Mouse (Mus musculus): ENCODE measurements at regions not wholly inside any gene's neighbourhood (a gene's known extent, or its start where the extent isn't known, plus 50 kb on each side); places are given as distances from the start of the nearest gene placed in this dataset.
"Not testable (repeated sequence)": the region's sequence is repeated elsewhere in the genome, so short reads cannot be mapped to it uniquely, and the experiment has no call there.

- DNase-seq (ENCODE audit: low read depth, low spot score), result not testable (repeated sequence)
- 96% methylated on average over 2 of the region's 2 CpGs for WGBS
These were observed 294.1 kb downstream of the Plod2 start for GRCm38 (mm10) chr9:92836156-92836555.

DNA sequence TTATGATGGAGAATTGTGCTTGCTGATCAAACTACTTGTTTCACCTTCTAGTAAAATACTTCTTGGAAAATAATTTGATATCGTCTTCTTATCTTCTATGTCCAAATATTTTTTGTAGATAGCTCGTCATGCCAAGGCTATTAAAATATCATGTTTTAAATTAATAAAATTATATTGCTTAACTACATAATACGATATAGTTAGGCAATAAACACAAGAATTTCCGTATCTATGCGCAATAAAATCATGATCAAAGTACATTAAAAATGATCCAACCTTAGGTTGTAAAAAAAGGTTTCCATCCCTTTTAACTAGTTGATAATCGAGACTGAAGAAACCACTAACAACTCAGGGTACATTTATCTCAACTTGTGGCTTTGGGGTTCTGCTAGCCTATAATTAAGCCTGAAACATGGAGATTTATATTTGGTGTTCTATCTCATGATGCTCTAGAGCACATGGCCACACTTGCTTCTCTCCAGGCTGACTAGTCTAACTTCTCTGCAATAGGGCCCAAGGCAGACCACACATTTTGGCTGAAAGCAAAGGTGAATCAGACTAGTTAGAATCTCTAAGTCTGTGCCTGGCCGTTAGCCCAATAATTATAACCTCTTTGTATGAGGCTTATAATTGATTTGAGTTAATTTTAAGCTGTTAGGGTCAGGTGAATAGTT is 314.5 kb downstream of the Plod2 start:
- peak; percentile 31 for DNase-seq (ENCODE audit: low read depth, low spot score)
- 34% methylated on average over 7 of the region's 7 CpGs for WGBS

- peak; percentile 3 for DNase-seq (ENCODE audit: low read depth, low spot score)
- WGBS, result 30% methylated on average over 6 of the region's 6 CpGs
These were observed 323.8 kb downstream of the Plod2 start for GRCm38 (mm10) chr9:92865822-92866221.

- peak; percentile 10 for DNase-seq (ENCODE audit: low read depth, low spot score)
- 30% methylated on average over 4 of the region's 4 CpGs for WGBS
These were observed 336.6 kb downstream of the Plod2 start for GRCm38 (mm10) chr9:92878589-92878988.

DNA sequence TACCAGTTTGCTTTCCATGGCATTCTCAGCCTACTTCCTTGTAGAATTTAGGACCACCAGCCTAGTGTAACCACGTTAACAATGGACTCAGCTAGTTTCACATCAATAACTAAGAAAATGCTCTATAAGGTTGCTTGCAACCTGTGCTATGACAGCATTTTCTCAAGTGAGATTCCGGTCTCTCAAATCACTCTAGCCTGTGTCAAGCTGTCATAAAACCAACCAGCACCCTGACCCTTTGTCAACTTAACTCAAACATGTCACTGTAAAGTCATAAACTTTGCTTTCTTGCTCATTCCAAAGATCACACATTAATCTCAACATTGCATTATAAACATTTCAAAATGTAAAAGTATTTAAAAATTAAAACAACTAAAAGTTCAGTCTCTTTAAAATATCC is 337.8 kb downstream of the Plod2 start:
- 32% methylated on average over 2 of the region's 2 CpGs for WGBS
- DNase-seq (ENCODE audit: low read depth, low spot score), result no peak

- 76% methylated on average over 3 of the region's 3 CpGs for WGBS
- DNase-seq (ENCODE audit: low read depth, low spot score), result no peak
These were observed 340.3 kb downstream of the Plod2 start for GRCm38 (mm10) chr9:92882251-92882832.

DNA sequence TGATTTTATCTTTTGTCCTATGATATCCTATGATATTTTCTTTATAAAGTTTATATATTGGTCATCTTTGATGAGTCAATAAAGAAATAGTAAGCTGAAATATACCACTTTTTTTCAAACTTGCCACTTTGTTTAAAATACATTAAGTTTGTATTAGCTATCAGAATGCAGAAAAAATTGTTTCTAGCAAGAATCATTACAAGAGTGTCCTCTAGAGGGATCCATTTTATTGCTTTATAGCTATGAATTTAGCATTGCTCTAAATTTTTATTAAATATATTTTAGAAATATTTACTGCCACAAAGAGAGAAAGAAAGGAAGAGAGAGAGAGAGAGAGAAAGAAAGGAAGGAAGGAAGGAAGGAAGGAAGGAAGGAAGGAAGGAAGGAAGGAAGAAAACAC is 348.0 kb downstream of the Plod2 start:
- DNase-seq (ENCODE audit: low read depth, low spot score), result no peak

- DNase-seq (ENCODE audit: low read depth, low spot score), result no peak
- WGBS, result 72% methylated on average over 4 of the region's 4 CpGs
These were observed 357.7 kb downstream of the Plod2 start for GRCm38 (mm10) chr9:92899733-92900132.

DNA sequence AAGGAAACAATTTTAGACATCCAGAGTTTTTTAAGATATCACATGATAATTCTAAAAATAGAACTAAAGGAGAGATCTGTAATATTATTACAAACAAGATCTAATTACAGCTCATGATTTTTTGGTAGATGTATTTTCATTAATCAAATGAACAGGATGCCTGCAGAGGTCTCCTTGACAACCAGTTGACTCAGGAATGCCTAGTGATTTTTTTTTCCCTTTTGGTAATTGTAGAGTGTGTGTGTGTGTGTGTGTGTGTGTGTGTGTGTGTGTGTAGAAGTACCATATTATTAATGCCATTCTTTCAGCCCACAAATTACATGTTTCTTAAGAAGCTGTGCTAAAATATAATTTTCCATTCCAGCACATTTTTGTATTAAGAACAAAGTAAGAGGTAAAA is 365.1 kb downstream of the Plod2 start:
- DNase-seq (ENCODE audit: low read depth, low spot score), result no peak

DNA sequence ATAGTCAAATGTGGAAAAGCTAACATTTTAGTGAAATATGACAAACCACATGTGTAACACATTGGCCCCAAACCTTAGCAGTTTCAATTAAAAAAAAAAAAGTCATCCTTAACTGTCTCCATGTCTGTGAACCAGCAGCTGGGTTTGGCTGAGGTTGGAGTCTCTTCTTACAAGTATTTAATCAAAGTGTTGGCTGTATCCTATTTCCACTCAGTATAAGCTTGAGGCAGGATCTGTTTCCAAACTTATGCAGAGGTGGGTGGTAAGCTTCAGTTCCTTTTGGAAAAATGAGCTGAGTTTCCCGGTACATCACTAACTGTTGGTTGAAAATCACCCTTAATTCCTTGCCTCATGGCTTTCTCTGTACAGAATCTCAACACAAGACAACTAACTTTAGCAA is 377.4 kb downstream of the Plod2 start:
- no peak for DNase-seq (ENCODE audit: low read depth, low spot score)
- WGBS, result 83% methylated on average over 1 of the region's 1 CpGs

DNA sequence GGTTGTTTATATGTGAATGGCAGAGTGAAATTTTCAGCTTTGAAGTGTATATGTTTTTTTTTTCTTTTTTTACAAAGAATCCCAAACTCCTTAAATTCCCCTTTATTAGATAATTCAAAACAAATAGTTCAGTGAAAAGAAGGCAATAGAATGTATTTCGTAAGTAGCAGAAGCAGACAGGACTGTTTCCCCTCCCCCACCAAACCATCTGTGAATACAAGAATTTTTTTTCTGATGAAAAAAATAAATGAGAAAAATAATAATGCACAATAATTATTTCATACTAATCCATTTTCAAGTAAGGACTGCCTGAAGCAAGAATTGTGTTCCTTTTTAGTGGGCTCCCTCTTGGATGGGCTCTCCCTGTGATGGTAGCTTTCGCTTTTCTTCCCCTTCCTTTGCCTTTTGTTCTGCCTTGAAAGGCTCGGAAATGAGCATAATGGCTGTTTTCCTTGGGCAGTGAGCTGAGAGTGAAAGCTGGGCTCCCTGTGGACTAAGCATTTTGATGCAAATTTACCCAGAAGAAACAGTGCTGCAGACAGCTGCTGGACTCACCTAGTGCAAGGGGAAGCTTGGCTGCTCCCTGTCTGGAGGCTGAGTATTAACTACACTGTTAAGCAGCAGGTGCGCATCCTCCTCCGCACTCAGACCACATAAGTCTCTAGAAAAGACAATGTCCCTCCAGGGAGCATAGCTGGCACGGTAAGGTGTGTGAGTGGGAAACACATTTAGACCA is 388.4 kb downstream of the Plod2 start:
- 72% methylated on average over 6 of the region's 6 CpGs for WGBS

DNA sequence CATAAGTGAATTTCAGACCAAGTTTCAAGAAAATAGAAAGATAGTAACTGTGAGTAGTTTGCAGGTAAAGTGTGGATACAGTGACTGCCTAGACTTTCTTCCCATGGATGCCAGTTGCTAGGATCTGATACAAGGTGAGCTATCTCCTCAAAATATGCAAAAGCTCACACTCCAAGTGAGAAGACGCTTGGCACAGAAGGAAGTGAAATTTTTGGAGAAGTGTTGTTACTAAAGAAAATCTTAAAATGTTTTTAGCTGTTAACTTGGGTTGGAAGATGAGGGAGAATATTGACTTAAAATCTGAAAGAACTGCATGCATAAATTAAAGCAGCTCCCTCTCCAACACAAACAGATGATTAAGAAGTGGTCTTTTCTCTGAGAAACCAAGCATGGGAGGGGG is 395.8 kb downstream of the Plod2 start:
- no peak for DNase-seq (ENCODE audit: low read depth, low spot score)
- 82% methylated on average over 1 of the region's 1 CpGs for WGBS

More for the DNA sequence above, 388.4 kb downstream of the Plod2 start:
- no peak for DNase-seq (ENCODE audit: low read depth, low spot score)

DNA sequence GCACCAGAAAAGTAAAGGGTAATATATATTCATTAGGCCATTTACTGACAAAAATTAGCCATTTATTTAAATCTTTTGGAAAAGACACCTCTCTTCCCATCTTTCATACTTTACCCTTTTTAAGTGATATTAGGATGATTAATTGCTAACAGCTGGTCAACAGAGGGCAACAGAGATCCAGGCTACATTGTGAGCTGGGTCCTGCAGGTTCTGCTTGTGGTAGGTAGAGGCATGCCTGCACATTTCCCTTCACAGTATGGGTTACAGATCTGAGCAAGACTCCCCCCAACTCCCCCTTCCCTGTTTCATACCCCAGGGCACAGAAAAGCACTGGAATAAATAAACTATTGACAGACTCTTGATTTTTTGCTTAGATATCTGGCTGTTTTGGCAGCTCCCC is 408.1 kb downstream of the Plod2 start:
- DNase-seq (ENCODE audit: low read depth, low spot score), result no peak

GRCm38 (mm10) chr9:92963275-92963674 is 421.3 kb downstream of the Plod2 start:
- WGBS, result 81% methylated on average over 1 of the region's 1 CpGs
- DNase-seq (ENCODE audit: low read depth, low spot score), result no peak

DNA sequence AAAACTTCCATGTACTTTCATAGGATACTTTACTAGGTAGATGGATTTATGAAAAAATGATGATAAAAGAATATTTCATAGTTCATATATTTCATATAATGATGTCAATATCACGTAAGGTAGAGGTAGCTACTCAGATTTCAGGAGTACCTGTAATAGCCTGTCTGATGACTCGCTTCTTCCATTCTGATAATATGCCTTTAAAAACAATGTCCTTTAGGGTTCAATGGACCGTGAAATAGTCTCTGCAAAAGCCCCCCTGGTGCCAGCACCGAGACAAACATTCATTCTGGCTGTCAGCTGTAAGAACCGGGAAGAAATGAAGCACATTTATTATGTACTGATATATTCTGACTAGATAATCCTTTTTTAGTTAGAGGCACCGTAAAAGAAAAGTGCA is 449.7 kb downstream of the Plod2 start:
- 63% methylated on average over 6 of the region's 6 CpGs for WGBS
- no peak for DNase-seq (ENCODE audit: low read depth, low spot score)

DNA sequence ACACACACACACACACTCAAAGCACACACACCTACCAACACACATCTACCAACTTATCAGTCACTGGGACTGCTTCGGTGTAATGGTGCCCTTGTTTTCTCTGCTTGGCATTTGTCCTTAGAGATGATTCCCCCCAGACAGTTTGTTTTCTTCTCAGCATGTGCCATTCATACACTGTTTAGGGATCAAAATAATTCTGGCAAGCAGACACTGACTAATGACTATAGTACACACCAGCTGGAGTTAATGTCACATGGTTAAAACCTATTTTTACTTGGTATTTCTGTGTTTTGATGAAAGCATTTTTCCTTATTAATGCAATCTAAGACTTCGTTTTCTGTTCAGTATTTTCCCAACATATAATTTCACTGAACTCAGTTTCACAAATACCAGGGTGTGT is 454.1 kb downstream of the Plod2 start:
- whole genome bisulfite sequencing, result 76% methylated on average over 2 of the region's 2 CpGs
- DNase-seq (ENCODE audit: low read depth, low spot score), result no peak

DNA sequence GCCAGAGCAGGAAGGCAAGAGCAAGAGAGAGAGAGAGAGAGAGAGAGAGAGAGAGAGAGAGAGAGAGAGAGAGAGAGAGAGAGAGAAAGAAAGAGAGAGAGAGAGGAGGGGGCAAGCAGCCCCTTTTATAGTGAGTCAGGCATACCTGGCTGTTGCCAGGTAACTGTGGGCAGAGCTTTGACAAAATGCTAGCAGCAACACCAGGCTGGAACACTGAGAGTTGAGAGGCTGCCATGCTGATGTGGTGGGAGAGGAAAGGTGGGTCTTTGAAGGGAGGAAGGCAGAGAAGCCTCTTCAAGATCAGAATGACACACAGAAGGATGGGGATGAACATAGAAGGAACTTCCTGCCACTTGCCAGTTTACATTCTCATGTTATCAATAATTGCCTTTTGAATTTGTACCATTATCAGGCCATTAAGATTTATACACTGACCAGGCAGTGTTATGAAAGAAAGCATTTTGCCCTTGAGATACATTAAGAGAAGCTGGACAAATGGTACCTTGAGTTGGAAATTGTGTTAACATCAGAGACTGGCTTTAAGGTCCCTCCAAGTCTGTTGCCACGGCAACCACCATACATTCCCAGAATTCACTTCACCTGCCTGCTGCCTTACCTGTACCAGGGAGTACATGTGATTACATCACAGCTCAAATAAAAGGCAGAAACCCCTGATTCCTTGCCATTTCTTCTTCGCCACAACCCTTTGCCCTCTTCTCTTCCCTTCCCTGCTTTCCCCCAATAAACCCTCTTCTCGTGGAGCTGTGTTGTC is 463.3 kb downstream of the Plod2 start:
- 69% methylated on average over 3 of the region's 3 CpGs for WGBS

DNA sequence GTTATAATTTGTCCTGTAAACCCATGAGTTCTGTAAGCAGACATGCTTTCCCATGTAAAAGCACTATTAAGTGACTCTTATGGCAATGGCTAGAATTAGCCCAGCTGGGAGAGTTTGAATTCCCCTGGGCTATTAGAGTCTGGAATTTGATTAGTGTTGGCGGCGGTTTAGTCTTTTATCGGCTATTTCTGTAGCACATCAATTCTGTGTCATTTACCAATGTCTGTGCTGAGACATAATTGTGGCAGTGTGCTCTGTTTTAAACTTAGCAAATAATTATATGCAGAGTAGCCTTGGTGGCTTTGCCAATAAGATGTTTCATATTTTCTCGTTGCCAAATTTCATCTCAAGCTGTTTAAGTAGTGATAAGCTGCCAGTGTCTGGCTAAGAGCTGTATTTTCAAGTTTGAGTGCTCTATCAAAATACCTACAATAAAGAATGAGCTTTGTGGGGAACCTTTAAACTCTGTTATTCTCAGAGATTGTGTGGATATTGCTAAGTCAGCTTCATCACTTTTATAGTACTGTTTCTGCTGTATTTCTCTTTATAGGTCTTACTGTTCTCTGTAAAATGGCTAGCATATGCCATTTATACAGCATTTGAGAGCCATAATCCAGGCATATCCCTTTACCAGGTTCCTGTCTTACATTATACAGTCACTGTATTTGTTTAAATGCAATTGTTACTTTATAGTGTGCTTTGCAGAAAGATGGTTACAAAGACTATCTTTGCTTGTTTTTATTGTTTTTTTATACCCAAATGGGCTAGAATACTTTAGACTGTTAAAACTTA is 466.7 kb downstream of the Plod2 start:
- 80% methylated on average over 4 of the region's 4 CpGs for WGBS
- no peak for DNase-seq (ENCODE audit: low read depth, low spot score)

More for the DNA sequence above, 463.3 kb downstream of the Plod2 start:
- no peak for DNase-seq (ENCODE audit: low read depth, low spot score)

DNA sequence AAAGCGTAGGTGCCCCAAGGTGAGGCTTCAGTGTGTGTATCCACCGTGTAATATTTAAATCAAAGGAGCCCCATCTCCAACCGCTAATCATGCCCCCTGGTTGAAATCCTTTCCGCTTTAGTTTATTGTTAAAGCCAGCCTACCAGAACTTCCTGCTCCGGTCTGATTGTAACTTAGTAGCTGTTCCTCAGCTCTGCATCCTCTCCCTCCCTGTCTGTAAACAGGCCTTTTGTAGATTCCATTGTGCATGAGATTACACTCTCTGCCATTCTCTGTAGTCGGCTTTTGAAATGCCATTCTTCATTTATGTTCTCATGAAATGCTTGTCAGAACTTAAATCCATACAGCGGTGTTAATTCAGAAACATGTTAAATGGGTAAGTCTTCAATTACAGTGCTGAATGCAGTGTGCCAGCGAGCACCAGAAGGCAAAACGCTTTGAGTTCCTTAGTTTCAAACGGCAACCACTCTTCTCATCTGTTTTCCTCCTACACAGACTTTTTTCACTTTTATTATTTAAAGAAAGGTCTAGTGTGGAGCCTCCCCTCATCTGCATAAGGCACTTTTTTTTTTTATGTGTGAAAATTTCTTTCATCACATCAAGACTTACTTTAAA is 502.4 kb downstream of the Plod2 start:
- WGBS, result 82% methylated on average over 10 of the region's 10 CpGs
- no peak for DNase-seq (ENCODE audit: low read depth, low spot score)

All from large intestine, adult 2 months (tissue).